Mouse (Mus musculus) MEL (cell line): ENCODE measurements at regions not wholly inside any gene's neighbourhood (a gene's known extent, or its start where the extent isn't known, plus 50 kb on each side); places are given as distances from the start of the nearest gene placed in this dataset.

Experiments used
- CTCF ChIP-seq, 3 experiments: IDR thresholded peaks in 2 of 3; conservative IDR thresholded peaks in 1 of 3; 2 replicates each; pipeline ENCODE4 v1.5.1; 2011 to 2012; ENCODE audit warnings: low read length in 3 of 3, low read depth in 2 of 3, mild to moderate bottlenecking in 2 of 3, improper control_type of control experiment in 1 of 3, inconsistent platforms in 1 of 3, mixed read lengths in 1 of 3, moderate library complexity in 1 of 3; ENCODE audit not compliant: control insufficient read depth in 1 of 3, insufficient read depth in 1 of 3, poor library complexity in 1 of 3, severe bottlenecking in 1 of 3
- ELF1 ChIP-seq: IDR thresholded peaks from 2 replicates; pipeline ENCODE4 v1.6.1; 2014; ENCODE audit warnings: low read depth, mild to moderate bottlenecking, inconsistent platforms, low read length, improper control_type of control experiment, moderate library complexity
- GATA1 ChIP-seq: IDR thresholded peaks from 2 replicates; pipeline ENCODE4 v1.6.1; 2011; ENCODE audit warnings: low read depth, low read length, improper control_type of control experiment
- MEF2A ChIP-seq: IDR thresholded peaks from 2 replicates; pipeline ENCODE4 v1.6.1; 2014; ENCODE audit warnings: low read depth, mild to moderate bottlenecking, inconsistent platforms, low read length, improper control_type of control experiment; ENCODE audit not compliant: poor library complexity, insufficient replicate concordance, severe bottlenecking; ENCODE audit errors: extremely low read depth
- POLR2AphosphoS5 ChIP-seq: IDR thresholded peaks from 2 replicates; pipeline ENCODE4 v1.6.1; 2012; ENCODE audit warnings: low read depth, borderline replicate concordance, mild to moderate bottlenecking, inconsistent platforms, low read length, moderate library complexity, mixed read lengths
- RAD21 ChIP-seq: IDR thresholded peaks from 2 replicates; pipeline ENCODE4 v1.6.1; 2011; ENCODE audit warnings: mild to moderate bottlenecking, low read depth, low read length, improper control_type of control experiment
- RCOR1 ChIP-seq: IDR thresholded peaks from 2 replicates; pipeline ENCODE4 v1.6.1; 2012; ENCODE audit warnings: low read depth, mild to moderate bottlenecking, inconsistent platforms, low read length, improper control_type of control experiment
- USF2 ChIP-seq, 2 experiments: IDR thresholded peaks; 2 replicates each; pipeline ENCODE4 v1.6.1; 2011 to 2012; ENCODE audit warnings: improper control_type of control experiment in 2 of 2, low read length in 2 of 2, borderline replicate concordance in 1 of 2, inconsistent platforms in 1 of 2, low read depth in 1 of 2, mild to moderate bottlenecking in 1 of 2; ENCODE audit not compliant: insufficient read depth in 1 of 2

GRCm38 (mm10) chr3:133834459-133834858 lies 289.5 kb upstream of the Tet2 start:
- no peak for TF ChIP-seq RAD21
- no peak for TF ChIP-seq USF2 (IDR thresholded peaks at IDR 0.05; ENCODE audit: borderline replicate concordance in 1 of 2, insufficient read depth in 1 of 2, low read depth in 1 of 2, low read length in 2 of 2)
- TF ChIP-seq POLR2AphosphoS5, result no peak
- no peak for TF ChIP-seq RCOR1
- no peak for TF ChIP-seq CTCF (IDR thresholded peaks at IDR 0.05 in 2 of 3, conservative IDR thresholded peaks at IDR 0.05 in 1 of 3; ENCODE audit: control insufficient read depth in 1 of 3, insufficient read depth in 1 of 3, low read depth in 2 of 3, low read length in 3 of 3, poor library complexity in 1 of 3, severe bottlenecking in 1 of 3)
- no peak for TF ChIP-seq MEF2A
- TF ChIP-seq ELF1, result no peak
- TF ChIP-seq GATA1, result no peak
